Mouse (Mus musculus) liver, adult (tissue): ENCODE data around the gene Smug1.

Source experiments
- GATA4 ChIP-seq: IDR thresholded peaks from 2 replicates; pipeline ENCODE4 v1.6.1; 2014; ENCODE audit warnings: mild to moderate bottlenecking, low read length; ENCODE audit not compliant: insufficient replicate concordance

Smug1 gene

DNA sequence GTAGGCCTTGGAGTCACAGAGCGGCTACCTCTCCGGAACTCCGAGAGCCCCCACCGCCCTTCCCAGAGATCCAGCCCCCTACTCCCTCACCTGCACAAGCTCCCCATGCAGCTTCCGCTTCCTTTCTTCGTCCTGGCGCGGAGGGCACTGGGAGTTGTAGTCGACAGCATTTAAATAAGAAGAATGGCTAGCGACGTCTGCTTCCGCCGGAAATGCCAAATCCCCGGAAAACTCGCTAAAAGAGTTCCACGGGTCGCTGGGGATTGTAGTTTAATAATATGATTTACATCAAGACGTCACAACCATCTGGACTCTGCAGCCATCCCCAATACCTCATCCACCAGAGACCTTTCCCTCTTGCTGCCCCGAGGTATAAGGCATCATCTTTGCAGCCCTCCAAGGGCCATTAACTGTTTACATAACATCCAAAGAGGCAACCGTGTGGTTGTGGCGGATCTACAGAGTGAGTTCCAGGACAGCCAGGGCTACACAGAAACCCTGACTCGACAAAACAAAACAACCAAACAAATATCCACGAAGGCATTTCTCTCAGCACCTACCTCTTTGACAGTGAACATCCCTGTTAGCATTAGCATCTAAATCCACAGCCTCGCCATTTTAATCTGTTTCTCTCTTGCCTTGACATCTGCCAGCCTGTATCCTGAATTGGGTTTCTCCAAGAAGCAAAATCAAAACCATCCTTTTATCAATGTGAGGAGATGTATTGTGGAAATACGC, 3.5 kb downstream of the Smug1 start:
- no peak for TF ChIP-seq GATA4

DNA sequence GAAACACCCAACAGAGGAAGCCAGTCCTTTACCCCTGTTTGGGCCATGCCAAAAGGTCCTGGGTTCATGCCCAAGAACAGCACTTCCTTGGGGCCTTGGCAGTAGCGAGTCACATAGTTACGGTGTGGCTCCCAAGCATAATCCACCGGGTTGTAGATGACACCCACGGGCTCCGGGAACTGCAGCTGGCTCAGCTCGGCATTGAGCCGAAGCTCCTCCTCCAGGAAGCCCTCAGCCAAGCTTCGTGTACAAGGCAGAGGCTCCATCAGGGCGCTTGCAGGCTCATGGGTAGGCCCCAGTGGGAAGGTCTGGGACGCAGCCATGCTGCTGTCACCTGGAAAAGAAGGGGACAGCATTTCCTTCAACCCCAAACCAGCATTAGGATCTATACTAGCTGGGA, 9.3 kb downstream of the Smug1 start:
- TF ChIP-seq GATA4, result no peak

DNA sequence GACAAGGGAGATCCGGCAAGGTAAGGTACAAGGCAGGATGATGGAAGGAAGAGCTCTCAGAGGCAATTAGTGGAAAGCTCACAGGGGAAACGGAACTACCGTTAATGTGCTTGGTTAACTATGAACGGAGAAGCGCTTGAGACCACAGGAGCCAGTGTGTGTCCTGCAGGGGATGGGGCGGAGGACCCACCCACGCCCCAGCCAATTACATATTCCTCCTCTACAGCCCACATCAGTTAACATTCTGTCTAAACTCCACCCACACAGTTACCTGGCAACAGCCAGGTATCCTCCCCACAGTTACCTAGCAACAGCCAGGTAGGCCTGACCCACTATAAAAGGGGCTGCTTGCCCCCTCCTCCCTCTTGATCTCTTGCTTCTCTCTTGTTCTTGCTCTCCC, 10.0 kb downstream of the Smug1 start:
- TF ChIP-seq GATA4, result no peak

DNA sequence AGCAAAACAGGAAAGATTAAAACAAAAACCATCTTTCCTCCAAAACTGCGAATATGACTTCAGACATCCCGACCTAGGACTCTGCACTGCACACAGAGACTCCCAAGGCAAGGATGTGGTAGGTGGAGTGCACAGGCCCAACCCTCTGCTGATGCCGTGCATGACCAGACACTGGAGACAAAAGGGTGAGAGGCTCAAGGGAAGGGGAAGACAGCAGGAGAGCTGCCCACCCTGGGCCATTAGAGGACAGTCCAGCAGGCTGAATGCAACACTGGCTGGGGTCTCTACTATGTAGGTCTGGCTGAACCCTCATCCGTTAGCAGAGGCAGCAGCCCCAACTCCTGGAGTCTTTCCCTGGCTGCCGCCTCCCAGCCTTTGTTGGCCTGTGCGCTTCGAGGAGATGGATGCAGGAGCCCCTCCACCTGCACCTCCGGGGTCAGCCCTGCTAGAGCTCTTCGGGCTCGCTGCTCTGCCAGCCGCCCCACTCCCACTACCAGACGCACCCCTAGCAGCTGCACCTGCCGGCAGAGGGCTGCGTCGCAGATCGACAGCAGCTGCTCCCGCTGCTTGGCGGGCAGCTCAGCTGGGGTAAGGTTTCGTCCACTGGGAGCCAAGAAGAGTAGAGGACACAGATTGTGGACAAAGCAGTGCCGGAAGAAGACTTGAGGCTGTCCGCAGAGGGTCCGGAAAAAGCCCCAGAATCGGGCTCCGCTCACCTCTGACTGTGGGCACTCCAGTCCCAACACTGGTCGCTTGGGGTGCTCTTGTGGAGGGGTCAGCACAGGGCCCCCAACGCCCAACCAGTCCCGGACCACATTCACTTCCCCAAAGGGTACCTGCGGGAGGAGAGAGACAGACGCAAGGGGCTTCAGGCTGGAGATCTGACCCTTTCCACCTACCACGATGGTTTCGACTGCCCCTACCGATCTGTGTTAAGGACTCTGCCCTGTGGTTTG, 11.2 kb downstream of the Smug1 start:
- no peak for TF ChIP-seq GATA4

DNA sequence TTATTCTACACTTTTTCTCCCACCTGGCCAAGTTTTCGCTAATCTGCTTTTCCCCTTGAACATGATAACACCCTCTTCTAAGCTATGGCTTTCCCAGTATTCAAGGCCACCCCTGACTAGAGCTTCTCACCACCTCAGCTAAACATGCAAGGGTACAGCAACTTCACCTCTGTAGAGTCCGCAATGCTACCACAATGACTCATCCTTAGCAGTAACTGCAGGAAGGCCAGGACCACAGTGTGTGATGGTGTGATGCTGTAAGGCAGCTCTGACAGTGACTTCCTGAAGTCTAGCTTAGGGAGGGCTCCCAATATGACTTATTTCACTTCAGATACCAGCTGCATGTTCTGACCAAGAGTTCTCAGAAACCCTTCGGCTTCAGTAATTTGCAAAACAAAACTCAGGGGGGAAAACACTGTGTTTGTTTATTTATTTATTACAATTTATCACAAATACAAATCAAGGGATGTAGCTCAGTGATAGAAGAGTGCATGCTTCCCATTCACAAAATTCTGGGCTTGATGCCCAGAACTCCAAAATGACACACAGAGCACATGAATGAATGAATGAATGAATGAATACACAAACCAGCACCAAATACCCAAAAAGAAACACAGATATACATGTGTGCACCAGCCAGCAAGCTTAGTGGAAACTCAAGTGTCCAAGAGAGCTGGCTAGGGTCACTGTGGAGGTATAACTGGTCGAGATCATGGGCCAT, 13.8 kb downstream of the Smug1 start:
- TF ChIP-seq GATA4, result no peak

DNA sequence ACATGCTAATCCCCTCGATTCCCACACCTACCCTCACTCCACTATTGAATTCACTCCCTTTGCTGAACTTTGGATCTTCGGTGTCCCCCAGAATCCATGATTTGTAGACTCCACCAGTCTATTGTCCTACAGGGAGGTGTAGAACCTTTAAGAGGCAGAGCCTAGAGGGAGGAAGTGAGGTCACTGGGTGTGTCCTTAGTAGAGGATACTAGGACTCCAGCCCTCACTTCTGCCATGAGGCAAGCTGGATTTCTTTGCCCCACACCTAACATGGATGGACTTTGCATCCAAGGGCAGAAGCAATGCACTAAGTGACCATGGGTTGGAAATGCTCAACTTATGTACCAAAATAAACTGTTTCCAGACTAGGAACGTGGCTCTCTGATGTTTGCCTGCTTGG, 14.5 kb downstream of the Smug1 start:
- no peak for TF ChIP-seq GATA4

DNA sequence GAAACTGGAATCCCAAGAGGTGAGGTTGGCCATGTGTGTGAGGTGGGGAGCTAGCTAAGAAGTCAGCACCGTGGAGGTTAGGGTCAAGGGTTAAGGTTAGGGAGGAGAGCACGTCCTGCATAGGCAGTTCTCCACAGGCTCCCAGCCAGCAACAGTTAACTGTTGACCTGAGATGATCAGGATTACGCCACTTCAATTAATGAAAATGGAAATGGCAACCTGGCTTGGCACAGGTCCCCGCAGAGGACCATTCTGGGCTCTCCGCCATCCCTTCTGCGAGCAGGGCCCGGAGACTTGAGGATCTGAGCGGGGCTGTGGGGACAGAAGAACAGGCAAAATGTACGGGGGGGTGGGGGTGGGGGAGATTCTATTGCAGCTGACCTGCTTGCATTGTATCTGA, 19.1 kb downstream of the Smug1 start:
- no peak for TF ChIP-seq GATA4

DNA sequence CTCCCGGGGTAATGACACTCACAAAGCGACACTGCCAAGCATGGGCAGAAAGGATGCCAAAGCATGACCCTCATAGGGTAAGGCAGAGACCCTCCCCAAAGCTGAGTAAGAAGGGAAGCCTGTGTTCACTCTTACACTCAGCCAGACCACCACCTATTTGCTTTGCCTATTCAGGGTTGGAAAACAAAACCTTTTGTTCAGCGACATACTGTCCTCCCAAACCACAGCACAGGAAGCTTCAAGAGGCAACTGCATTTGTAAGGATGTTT, 19.5 kb downstream of the Smug1 start:
- TF ChIP-seq GATA4, result no peak

DNA sequence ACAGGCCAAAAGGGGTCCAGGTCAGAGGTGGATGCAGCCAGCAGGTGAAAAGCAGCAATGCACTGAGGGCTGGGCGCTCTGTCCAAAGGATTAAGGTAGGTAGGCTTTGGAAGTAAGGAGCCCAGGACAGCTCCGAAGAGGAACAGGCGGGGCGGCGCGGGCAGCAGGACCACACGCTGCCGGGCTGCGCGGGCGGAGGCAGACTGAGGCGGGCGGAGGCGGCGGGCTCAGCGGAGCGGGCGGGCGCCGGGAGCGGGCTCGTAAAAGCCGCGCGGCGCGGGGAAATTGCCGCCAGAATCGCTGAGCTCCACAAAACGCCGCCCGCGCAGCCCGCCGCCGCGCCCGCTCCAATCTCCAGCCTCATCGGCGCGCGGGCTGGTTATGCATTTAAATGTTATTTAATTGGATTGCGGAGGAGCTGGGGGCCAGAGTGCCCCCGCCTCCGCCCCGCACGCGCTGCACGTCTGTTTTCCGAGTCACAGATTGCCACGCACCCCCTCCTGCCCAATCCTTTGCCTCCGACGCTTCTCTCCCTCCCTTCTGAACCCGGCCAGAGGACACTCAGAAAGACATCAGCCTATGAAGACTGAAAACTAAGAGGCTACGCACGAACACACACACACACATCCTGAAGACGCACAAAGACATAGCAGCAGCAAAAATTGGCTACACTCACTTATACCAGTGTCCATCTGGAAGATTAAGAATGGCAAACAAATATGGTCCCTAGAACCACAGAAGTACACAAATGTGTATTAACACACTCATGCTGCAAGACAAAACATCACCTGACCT, 20.1 kb downstream of the Smug1 start:
- TF ChIP-seq GATA4, result no peak

DNA sequence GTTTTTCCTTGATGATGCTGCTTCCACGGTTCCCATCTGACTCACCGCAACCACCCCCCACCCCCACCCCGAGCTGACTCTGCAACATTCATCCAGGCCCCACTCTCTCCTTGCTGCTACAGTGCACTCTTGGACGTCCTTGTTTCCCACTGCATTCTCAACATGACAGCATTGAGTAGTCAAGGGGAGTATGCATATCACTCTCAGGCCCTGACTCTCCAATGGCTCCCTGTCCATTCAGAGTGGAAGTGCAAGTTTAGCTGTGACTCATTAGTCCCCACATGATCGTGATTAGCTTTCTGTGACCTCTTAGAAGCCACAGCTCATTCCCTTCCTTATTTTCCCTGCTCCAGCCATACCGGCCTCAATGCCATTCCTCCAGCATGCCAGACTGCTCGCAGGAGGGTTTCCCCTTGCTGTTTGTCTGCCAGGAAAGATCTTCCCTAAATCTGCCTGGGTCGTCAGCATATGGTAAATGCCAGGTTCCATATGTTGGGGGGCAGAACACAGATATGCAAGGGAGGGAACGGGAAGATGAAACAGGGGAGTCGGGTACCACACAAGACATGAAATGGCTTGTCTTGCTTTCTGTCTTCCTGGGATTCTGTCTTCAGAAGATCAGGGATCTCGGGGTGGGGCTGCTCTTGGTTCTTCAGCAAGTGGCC, 21.1 kb downstream of the Smug1 start:
- TF ChIP-seq GATA4, result no peak

DNA sequence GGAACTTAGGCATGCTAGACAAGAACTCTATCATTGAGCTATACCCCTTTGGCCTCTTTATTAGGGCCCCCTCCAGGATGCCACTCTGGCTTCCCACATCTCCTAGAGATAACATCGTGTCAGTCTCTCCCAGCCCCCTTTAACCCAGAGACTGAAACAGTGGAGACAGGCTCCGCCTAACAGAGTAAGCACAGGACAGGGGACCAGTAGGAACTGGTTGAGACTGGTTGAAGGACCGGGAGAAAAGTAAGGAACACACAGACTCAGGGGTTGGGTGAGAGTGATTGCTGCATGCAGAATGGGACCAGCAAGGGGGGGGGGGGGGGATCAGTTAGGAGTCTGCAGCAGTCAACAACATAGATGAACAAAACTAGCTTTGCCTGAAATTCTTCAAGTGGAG, 22.7 kb downstream of the Smug1 start:
- TF ChIP-seq GATA4, result no peak

DNA sequence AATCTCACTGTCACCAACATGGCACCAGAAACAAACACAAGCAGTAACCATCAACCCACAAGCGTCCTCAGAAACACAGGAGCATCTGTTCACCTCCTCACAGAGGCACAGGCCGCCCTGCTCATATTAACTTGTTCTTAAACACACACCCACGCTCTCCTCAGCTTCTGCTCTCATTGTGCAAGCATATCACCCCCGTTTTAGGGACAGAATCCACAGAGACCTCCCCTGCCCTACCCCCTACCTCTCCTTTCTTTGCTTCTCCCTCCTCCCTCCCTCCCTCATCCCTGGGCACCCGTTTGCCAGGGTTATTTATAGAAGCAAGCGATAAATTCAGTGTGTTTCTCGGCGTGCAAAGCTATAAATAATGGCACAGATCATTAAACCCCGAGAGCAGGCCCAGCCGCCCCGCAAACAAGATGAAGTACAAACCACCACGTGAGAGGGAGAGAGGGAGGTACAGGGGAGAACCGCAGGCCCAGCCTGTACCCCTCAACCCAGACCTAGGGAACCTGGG, 31.4 kb downstream of the Smug1 start:
- TF ChIP-seq GATA4, result no peak

DNA sequence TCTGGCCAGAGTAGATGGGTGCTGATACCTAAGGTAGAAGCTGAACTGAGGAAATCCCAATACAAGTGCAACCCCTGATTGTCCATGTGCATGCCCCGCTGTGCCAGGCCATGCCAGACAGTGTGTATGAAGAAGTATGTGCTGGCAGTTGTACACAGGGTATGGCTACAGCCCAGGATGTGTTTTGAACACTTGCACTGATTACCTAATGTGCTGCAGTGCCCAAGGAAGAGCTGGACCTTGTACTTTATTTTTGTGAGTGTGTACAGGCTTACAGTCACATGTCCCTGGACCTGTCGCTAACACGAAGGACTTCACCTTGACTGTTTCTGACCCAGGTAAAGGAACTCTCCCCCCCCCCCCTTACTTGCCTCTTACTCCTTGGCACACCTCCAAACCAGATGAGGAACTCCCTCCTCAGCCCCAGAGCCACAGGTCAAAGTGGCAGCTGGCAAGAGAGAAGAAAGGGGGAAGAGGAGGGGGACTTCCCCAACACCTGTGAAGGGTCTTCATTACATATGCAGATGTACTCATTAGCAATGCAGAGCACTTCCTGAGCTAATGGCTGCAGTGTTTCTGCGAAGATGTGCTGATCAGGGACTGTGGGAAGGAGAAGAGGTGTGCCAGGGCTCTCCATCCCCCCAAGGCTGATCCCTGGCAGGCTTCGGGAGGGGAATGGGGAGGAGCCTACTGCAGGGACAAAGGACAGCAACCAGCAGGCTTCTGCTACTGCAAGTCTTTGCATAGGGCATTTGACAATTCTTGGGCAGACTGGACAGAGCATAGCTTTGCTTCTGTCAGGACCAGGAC, 32.4 kb downstream of the Smug1 start:
- no peak for TF ChIP-seq GATA4

DNA sequence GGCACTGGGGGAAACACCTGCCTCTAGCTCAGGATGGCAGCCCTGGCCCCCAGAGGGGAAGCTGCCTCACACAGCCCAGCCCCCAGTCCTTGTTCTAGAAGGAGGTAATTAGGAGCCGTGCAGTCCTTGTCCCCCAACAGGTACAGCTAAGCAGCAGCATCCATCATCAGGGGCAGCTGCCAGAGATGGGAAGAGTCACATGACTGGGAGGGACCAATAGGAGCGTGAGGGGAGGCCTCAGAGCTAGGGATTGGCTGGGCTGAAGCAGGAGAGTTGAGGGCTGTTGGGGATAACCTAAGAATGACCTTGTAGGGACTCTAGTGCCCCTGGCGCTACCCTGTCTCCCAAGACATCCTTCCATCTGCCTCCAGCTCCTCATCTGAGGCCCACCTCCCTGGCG, 33.1 kb downstream of the Smug1 start:
- no peak for TF ChIP-seq GATA4
